Mouse (Mus musculus): Measurements from ENCODE around the gene Sufu.

Gene Sufu

DNA sequence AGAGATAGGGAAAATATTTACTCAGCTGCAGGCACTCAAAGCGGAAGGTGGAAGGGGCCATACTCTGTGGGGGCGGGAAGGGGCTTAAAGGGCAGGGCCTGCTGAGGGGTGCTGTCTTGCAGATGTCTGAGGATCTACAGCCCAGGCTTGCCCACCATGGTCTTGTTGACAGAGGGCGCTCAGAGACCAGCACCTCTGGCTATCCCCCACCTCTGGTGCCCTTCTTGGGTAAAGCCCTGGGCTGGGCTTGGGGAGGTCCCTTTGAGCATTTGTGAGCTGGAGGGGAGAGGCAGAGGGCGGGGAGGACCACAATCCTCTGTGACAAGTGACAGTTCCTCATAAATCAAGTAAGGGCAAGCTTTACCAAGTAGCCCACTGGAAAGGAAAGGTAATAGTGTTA lies 136.4 kb downstream of the Sufu start:
- no peak for DNase-seq

DNA sequence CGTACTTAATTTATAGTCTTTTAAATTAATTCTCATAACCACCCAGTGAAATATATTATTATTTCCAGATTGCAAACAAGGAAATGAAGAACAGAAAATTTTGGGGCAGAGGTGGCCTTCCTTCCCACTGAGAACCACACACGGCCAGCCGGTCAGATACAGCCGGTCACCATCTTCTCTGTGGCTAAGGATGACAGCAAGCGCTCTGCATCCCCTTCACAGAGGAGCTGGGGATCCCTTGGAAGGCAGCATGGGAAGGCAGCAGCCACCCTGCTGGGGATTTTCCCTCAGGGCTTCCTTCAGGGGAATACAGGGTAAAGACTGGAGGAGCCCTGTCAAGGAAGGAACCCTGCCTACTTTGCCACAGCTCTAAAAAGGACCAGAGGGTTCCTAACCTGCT lies 136.8 kb downstream of the Sufu start:
- no peak for DNase-seq

DNA sequence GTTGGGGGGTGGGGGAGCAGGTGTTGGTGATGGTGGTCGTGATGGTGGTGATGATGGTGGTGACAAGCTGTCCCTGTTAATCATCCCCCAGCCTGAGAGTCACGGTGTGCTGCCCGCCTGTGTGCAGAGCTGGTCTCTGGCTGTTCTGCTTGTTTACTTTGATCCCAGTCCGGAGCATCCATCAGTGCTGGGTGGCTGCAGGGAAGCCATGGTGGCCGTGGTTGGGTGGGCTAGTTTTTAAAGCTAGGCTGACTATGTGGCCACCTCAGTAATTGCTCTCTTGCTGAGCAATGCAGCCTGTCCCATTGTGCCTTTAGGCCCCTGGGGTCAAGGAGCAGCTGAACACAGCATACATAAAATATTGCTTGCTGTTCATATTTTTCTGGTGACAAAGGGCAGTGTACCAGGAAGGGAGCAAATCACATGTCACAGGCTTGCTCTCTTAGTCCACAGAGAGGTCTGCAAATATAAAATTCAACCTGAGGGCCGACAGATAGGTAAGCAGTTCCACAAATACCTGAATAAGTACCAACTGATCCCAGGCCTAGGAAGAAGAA lies 137.9 kb downstream of the Sufu start:
- no peak for DNase-seq

DNA sequence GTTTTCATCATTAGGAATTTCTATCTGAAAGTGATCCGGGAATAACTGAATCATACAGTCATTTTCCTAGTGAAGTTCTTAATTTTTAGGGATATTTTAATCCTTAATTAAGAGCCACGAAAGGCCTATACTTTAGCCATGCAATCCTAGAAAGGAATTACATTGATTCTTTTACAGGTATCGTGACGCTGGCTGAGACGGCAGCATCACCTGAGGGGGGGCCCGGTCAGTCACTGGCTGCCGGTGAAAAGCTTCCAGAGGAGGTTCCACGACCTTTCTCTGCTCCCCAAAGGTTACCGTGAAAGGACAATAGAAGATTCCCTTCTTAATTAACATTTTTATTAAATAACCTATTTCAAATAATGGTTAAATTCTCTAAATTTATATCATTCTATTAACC lies 140.7 kb downstream of the Sufu start:
- no peak for DNase-seq

DNA sequence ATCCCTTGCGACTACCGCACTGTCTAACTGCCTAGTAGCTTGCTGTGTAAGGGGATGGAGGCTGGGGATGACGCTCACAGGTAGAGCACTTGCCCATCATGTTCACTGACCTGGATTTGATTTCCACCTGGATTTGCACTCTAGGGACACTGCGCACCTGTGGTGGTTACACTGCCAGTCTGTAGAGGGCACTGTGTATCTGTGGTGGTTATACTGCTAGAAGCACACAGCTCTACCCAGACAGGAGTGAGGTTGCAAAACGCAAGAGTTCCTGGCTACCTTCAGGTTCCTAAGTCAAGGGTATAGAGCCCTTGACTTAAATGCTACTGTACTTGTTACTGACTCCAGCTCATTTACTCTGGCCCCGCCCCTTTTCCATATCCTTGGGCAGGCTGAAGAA lies 141.5 kb downstream of the Sufu start:
- DNase-seq: peak; percentile 34
